Mouse (Mus musculus) liver, adult 2 months (tissue): ENCODE results near the gene Col23a1.

Experiments used
- CTCF ChIP-seq: fragments of 200-500 bp; IDR thresholded peaks from 2 replicates; pipeline ENCODE4 v1.5.1; 2011; ENCODE audit warnings: low read depth, low read length, control low read depth
- POLR2A ChIP-seq: fragments of 200-500 bp; IDR thresholded peaks from 2 replicates; pipeline ENCODE4 v1.6.1; 2011; ENCODE audit warnings: low read length, control low read depth; ENCODE audit not compliant: insufficient read depth; ENCODE audit errors: extremely low read depth

DNA sequence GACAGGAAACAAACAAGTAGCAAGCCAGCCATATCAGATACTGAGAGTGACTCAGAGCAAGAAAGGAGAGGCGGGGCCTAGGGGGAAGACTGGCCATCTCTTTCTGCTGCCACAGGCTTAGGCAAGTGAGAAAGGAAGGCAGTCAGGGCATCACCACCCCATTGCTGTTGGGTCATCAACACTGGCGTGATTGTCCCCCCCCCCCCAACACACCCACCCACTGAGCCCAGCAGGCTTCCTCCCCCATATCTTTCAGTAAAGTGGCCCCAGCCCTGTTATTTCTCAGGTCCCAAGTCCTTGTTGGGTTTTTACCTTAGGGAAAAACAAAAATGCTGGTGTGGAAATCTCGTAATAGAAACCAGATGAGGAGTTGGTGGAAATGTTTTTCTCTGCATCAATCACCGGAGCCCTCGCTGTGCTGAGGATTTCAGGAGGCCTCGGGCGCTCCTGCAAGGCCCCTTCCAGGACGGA, 195.4 kb downstream of the Col23a1 start:
- TF ChIP-seq POLR2A: no peak
- TF ChIP-seq CTCF: no peak
